Mouse (Mus musculus) limb, embryonic 14.5 days (tissue): Measurements from ENCODE around the gene AI413582. TPM values are rescaled to one million over a fixed set of nuclear protein-coding genes. Genes with fewer than 3 reads are reported as not detected.
A peak's percentile ranks its signal among the peaks of the same experiment; 100 is the strongest.

Source experiments
- ATAC-seq: fragments of 200-750 bp; cut with Nextera tagmentation; 2 replicates; pipeline ENCODE4 v1.8.0; 2017; ENCODE audit warnings: low read depth, moderate number of reproducible peaks, moderate TSS enrichment; ENCODE audit not compliant: low FRiP score
- DNase-seq: peaks from one replicate; pipeline ENCODE4 v3.0.0-alpha.2; 2015; ENCODE audit warnings: low spot score
- H3K27ac ChIP-seq: fragments of 300-500 bp; sonication (generic); replicated peaks from 2 replicates; pipeline ENCODE4 v1.5.1; 2014; ENCODE audit warnings: low read depth, mild to moderate bottlenecking, low read length, moderate library complexity, mixed read lengths
- H3K27me3 ChIP-seq: fragments of 300-500 bp; sonication (generic); 2 replicates; pipeline ENCODE4 v1.6.1; 2014; ENCODE audit warnings: low read length, mixed read lengths; ENCODE audit not compliant: control insufficient read depth, insufficient read depth
- H3K36me3 ChIP-seq: fragments of 300-500 bp; sonication (generic); 2 replicates; pipeline ENCODE4 v1.6.1; 2014; ENCODE audit warnings: mild to moderate bottlenecking, low read length, moderate library complexity, mixed read lengths; ENCODE audit not compliant: control insufficient read depth, insufficient read depth
- H3K4me1 ChIP-seq: fragments of 300-500 bp; sonication (generic); 2 replicates; pipeline ENCODE4 v1.6.1; 2014; ENCODE audit warnings: antibody characterized with exemption, low read length, mixed read lengths; ENCODE audit not compliant: control insufficient read depth, insufficient read depth
- H3K4me2 ChIP-seq: fragments of 300-500 bp; sonication (generic); replicated peaks from 2 replicates; pipeline ENCODE4 v1.6.1; 2014; ENCODE audit warnings: low read depth, mild to moderate bottlenecking, low read length, moderate library complexity; ENCODE audit not compliant: severe bottlenecking
- H3K4me3 ChIP-seq: fragments of 300-500 bp; sonication (generic); replicated peaks from 2 replicates; pipeline ENCODE4 v1.5.1; 2014; ENCODE audit warnings: low read length
- H3K9ac ChIP-seq: fragments of 300-500 bp; sonication (generic); 2 replicates; pipeline ENCODE4 v1.6.1; 2014; ENCODE audit warnings: mild to moderate bottlenecking, low read depth, low read length, moderate library complexity; ENCODE audit not compliant: severe bottlenecking
- H3K9me3 ChIP-seq: fragments of 300-500 bp; sonication (generic); 2 replicates; pipeline ENCODE4 v1.6.1; 2016; ENCODE audit warnings: low read length; ENCODE audit not compliant: control insufficient read depth
- POLR2A ChIP-seq: fragments of 200-500 bp; IDR thresholded peaks from 2 replicates; pipeline ENCODE4 v1.8.0; 2012; ENCODE audit warnings: inconsistent platforms, mild to moderate bottlenecking, moderate library complexity, borderline replicate concordance; ENCODE audit not compliant: insufficient read depth, insufficient read length; ENCODE audit errors: extremely low read depth
- WGBS: fragments of 180-500 bp; shearing (Covaris S2); extraction: QIAGEN DNeasy Blood & Tissue Kit; methylation state at CpG from one replicate; pipeline ENCODE4 v1.1.7; 2014; 5-methylcytosine and 5-hydroxymethylcytosine counted together
- polyA plus RNA-seq, 2 experiments: library from polyadenylated mRNA; depleted of rRNA in 1 of 2; stranded (reverse) in 1 of 2; unstranded in 1 of 2; fragments of >200 nt; fragmentation: Nextera tagmentation in 1 of 2; extraction: Ambion mirVana in 1 of 2; gene quantifications; 2 replicates each; pipeline versions ENCODE4 v1.2.1 to v1.2.3; 2012 to 2014

Gene AI413582
- polyA plus RNA-seq, 2 experiments = 24.1 to 31.9 TPM

DNA sequence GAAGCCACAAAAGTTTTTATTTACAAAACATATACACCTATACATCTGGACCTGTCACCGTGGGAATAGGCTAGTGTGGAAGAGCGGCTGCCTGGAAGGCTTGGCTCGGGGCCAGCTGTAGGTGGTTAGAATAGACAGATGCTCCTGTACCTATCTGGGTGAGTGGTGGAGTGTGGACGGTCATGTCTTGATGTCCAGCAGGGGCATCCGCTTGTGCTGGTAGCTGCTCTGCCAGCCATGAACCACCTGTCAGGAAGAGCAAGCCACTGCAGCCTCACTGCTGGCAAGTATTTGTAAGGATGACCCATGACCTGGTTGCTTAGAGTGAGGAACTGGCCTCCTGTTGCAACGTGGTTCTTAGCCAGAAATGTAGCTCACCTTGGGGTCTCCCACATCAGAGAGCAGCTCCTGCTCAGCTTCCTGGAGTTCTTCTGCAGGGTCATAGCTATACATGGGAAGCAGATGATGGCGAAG, 1.7 kb downstream of the AI413582 start:
- peaks cover 12% of the 10 kb centered on the region; the same call in 1 of the 2 replicates for H3K4me1 ChIP-seq
- 54% methylated on average over 7 of the region's 7 CpGs for WGBS
- H3K36me3 ChIP-seq = peaks cover 13% of the 10 kb centered on the region
- H3K9me3 ChIP-seq = no peaks in the 10 kb centered on the region
- no peaks in the 10 kb centered on the region for H3K27me3 ChIP-seq
- no peak for TF ChIP-seq POLR2A
- H3K9ac ChIP-seq = no peak overlapping the region
- DNase-seq = no peak
- ATAC-seq = no peak
- H3K4me2 ChIP-seq = no peak overlapping the region
- H3K4me3 ChIP-seq = no peak overlapping the region
- no peak overlapping the region for H3K27ac ChIP-seq

DNA sequence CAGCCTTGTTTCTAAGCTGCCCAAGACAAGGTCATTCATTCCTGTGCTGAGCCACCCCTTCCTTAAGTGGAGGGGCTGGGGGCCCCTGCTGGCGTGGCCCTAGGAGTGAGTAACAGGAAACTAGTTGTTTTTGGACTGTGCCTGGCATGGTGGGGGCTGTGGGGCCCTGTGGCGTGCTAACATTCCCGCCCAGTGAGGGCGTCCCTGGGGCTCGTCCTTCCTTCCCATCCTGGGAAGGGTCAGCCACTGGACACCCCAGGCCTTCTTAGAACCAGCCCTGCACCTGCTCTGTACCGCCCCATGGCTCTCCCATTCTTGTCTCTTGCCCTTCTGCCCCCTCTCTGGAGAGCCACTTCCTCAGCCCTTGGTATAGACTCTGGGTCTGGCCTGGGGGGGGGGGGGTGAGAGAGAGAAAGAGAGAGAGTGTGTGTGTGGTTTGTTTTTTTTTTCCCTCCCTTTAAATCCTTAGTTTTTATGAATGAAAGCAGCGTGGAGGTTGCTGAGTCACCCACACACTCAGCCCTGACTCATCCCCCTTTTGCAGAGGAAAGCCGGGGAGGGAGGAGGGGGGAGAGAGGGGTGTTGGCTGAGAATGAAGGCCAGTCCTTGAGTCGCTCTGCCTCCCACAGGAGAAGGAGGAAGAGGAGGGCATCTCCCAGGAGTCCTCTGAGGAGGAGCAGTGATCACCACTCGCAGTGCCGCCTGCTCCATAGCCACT, 3.6 kb downstream of the AI413582 start:
- H3K27me3 ChIP-seq = no peaks in the 10 kb centered on the region
- H3K9me3 ChIP-seq = no peaks in the 10 kb centered on the region
- H3K4me3 ChIP-seq = no peak overlapping the region
- peaks cover 24% of the 10 kb centered on the region for H3K4me1 ChIP-seq
- no peak overlapping the region for H3K4me2 ChIP-seq
- no peak overlapping the region for H3K9ac ChIP-seq
- peaks cover 13% of the 10 kb centered on the region for H3K36me3 ChIP-seq
- DNase-seq = no peak
- TF ChIP-seq POLR2A = no peak
- 58% methylated on average over 9 of the region's 11 CpGs for WGBS
- ATAC-seq = no peak
- no peak overlapping the region for H3K27ac ChIP-seq

DNA sequence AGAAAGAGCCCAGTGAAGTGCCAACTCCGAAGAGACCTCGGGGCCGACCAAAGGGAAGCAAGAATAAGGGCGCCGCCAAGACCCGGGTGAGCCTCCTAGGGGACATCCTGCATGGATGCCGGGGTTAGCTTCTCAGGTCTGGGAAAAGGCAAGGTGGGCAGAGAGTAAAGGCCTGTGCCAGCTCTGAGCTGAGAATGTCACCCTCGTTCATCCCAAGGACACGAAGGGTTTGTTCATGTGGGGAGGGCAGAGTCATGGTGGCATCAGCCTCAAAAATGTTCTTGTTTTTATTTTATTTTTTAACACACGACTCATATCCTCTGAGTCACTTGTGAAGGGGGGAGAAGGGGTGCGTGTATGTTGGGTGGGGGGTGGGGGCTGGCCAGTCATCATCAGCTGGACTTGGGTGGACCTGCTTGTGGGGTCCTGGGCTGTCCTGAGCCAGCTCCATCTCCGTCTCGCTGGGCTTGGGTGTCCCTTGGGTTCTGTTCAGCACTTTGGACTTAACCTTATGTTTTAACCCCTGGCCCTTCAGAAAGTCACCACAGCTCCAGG, 4.6 kb downstream of the AI413582 start:
- Histone ChIP-seq H3K9me3 (no peaks in the 10 kb centered on the region), H3K4me1 (peaks cover 24% of the 10 kb centered on the region), H3K36me3 (peaks cover 13% of the 10 kb centered on the region), H3K4me2 (no peak overlapping the region), H3K27ac (no peak overlapping the region), H3K9ac (no peak overlapping the region), H3K4me3 (no peak overlapping the region), H3K27me3 (no peaks in the 10 kb centered on the region)
- ATAC-seq = no peak
- no peak for DNase-seq
- TF ChIP-seq POLR2A = no peak
- WGBS = 81% methylated on average over 13 of the region's 13 CpGs

DNA sequence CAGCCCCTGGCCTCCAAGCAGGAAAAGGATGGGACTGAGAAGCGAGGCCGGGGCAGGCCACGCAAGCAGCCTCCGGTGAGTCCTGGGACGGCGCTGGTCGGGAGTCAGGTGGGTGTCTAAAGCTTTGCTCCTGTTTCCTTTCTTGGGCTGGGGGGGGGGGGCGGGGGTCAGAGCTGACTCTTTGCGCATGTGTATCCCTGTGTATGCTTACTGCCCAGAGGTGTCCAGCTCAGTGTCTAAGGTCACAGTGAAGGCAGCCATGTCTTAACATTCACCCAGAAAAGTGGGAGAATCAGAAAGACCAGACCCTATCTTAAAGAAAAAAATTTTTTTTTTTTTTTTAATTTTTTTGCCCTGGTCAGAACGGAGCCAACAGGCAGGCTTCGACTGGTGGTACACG, 6.0 kb downstream of the AI413582 start:
- Histone ChIP-seq H3K4me3 (no peak overlapping the region), H3K27ac (no peak overlapping the region), H3K36me3 (peaks cover 13% of the 10 kb centered on the region), H3K4me1 (peaks cover 22% of the 10 kb centered on the region), H3K9ac (no peak overlapping the region), H3K9me3 (no peaks in the 10 kb centered on the region), H3K27me3 (no peaks in the 10 kb centered on the region), H3K4me2 (0 out of 2 replicates have a peak overlapping the region, but pooled peaks have one; percentile 82)
- ATAC-seq (no peak), DNase-seq (no peak)
- no peak for TF ChIP-seq POLR2A
- WGBS = 65% methylated on average over 10 of the region's 12 CpGs

DNA sequence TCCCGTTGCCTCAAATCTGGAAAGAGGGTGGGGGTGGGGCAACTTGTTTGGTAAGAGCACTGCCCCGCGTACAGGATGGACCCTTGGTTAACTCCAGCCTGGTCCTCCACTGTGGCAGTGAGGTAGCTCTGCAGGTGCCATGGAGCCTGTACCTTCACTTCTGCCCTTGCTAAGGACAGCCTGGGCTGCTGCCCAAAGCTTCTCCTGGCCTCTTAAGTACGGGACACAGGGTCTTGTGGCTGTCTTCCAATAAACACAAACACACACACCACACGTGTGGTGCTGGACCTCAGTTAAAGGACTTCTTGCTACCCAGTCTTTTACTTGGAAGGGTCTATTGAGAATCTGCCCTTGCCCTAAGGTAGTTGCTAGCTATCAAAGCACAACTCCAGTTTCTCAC, 6.7 kb downstream of the AI413582 start:
- Histone ChIP-seq H3K9ac (no peak overlapping the region), H3K4me3 (peak overlapping the region; percentile 81; the same call in 1 of the 2 replicates), H3K36me3 (peaks cover 13% of the 10 kb centered on the region), H3K27me3 (no peaks in the 10 kb centered on the region), H3K9me3 (no peaks in the 10 kb centered on the region), H3K4me2 (peak overlapping the region; percentile 82; the same call in 1 of the 2 replicates), H3K27ac (no peak overlapping the region), H3K4me1 (peaks cover 22% of the 10 kb centered on the region)
- ATAC-seq (no peak), DNase-seq (no peak)
- WGBS = 7% methylated on average over 5 of the region's 5 CpGs
- no peak for TF ChIP-seq POLR2A
